Mouse (Mus musculus) heart, embryonic 12.5 days (tissue): ENCODE measurements around the gene Katnal1. TPM values are rescaled to one million over a fixed set of nuclear protein-coding genes. Genes with fewer than 3 reads are reported as not detected.

Source experiments
- ATAC-seq: fragments of 200-750 bp; cut with Nextera tagmentation; 2 replicates; pipeline ENCODE4 v1.8.0; 2017; ENCODE audit warnings: moderate TSS enrichment, moderate library complexity; ENCODE audit not compliant: insufficient number of reproducible peaks, low FRiP score
- H3K27ac ChIP-seq: fragments of 300-500 bp; sonication (generic); 2 replicates; pipeline ENCODE4 v1.5.1; 2016; ENCODE audit warnings: mild to moderate bottlenecking, moderate library complexity; ENCODE audit not compliant: poor library complexity, severe bottlenecking
- H3K27me3 ChIP-seq: fragments of 300-500 bp; sonication (generic); replicated peaks from 2 replicates; pipeline ENCODE4 v1.6.1; 2016; ENCODE audit warnings: mild to moderate bottlenecking, moderate library complexity
- H3K36me3 ChIP-seq: fragments of 300-500 bp; sonication (generic); 2 replicates; pipeline ENCODE4 v1.6.1; 2016; ENCODE audit warnings: mild to moderate bottlenecking, moderate library complexity
- H3K4me1 ChIP-seq: fragments of 300-500 bp; sonication (generic); replicated peaks from 2 replicates; pipeline ENCODE4 v1.6.1; 2016; ENCODE audit warnings: mild to moderate bottlenecking
- H3K4me2 ChIP-seq: fragments of 300-500 bp; sonication (generic); 2 replicates; pipeline ENCODE4 v1.6.1; 2016; ENCODE audit warnings: mild to moderate bottlenecking, moderate library complexity
- H3K4me3 ChIP-seq: fragments of 300-500 bp; sonication (generic); 2 replicates; pipeline ENCODE4 v1.5.1; 2016; ENCODE audit warnings: mild to moderate bottlenecking
- H3K9ac ChIP-seq: fragments of 300-500 bp; sonication (generic); 2 replicates; pipeline ENCODE4 v1.6.1; 2016; ENCODE audit warnings: mild to moderate bottlenecking, moderate library complexity
- H3K9me3 ChIP-seq: fragments of 300-500 bp; sonication (generic); replicated peaks from 2 replicates; pipeline ENCODE4 v1.6.1; 2016; ENCODE audit warnings: mild to moderate bottlenecking, moderate library complexity
- WGBS: fragments of 180-500 bp; shearing (Covaris S2); methylation state at CpG from one replicate; pipeline ENCODE4 v1.1.7; 2016; 5-methylcytosine and 5-hydroxymethylcytosine counted together
- polyA plus RNA-seq: library from polyadenylated mRNA; unstranded; fragments of >200 nt; fragmentation: Nextera tagmentation; extraction: Ambion mirVana; gene quantifications from 2 replicates; pipeline ENCODE4 v1.2.1, GENCODE M21; 2016

The Katnal1 gene
- polyA plus RNA-seq, 1 experiment from 2014 or later = 19.2 TPM

GRCm38 (mm10) chr5:148927717-148928223 is 1.4 kb downstream of the Katnal1 start:
- no peaks in the 10 kb centered on the region for H3K27me3 ChIP-seq
- peaks cover 8% of the 10 kb centered on the region for H3K4me1 ChIP-seq
- WGBS = 58% methylated on average over 5 of the region's 5 CpGs
- H3K36me3 ChIP-seq = peaks cover 9% of the 10 kb centered on the region
- peak overlapping the region; percentile 61 for H3K9ac ChIP-seq
- H3K4me3 ChIP-seq = peak overlapping the region; percentile 81
- no peak for ATAC-seq
- H3K9me3 ChIP-seq = 0 out of 2 replicates have a peak, but pooled peaks cover 3% of the 10 kb centered on the region
- H3K27ac ChIP-seq = no peak overlapping the region
- peak overlapping the region; percentile 65 for H3K4me2 ChIP-seq

GRCm38 (mm10) chr5:148924586-148924985 is 4.5 kb downstream of the Katnal1 start:
- no peaks in the 10 kb centered on the region for H3K9me3 ChIP-seq
- 89% methylated on average over 12 of the region's 12 CpGs for WGBS
- H3K27ac ChIP-seq = no peak overlapping the region
- no peak overlapping the region for H3K4me2 ChIP-seq
- ATAC-seq = no peak
- peaks cover 22% of the 10 kb centered on the region for H3K36me3 ChIP-seq
- H3K4me1 ChIP-seq = peaks cover 8% of the 10 kb centered on the region
- no peak overlapping the region for H3K4me3 ChIP-seq
- H3K9ac ChIP-seq = no peak overlapping the region
- H3K27me3 ChIP-seq = no peaks in the 10 kb centered on the region

GRCm38 (mm10) chr5:148924051-148924450 is 5.1 kb downstream of the Katnal1 start:
- Histone ChIP-seq H3K27me3 (no peaks in the 10 kb centered on the region), H3K9me3 (no peaks in the 10 kb centered on the region), H3K9ac (no peak overlapping the region), H3K36me3 (peaks cover 26% of the 10 kb centered on the region), H3K4me2 (no peak overlapping the region), H3K4me1 (peaks cover 5% of the 10 kb centered on the region), H3K4me3 (no peak overlapping the region), H3K27ac (no peak overlapping the region)
- no peak for ATAC-seq
- WGBS = 89% methylated on average over 9 of the region's 9 CpGs

GRCm38 (mm10) chr5:148923408-148923807 is 5.7 kb downstream of the Katnal1 start:
- H3K4me3 ChIP-seq = no peak overlapping the region
- H3K9ac ChIP-seq = no peak overlapping the region
- H3K36me3 ChIP-seq = peaks cover 33% of the 10 kb centered on the region
- H3K4me2 ChIP-seq = no peak overlapping the region
- no peaks in the 10 kb centered on the region for H3K27me3 ChIP-seq
- ATAC-seq = no peak
- no peaks in the 10 kb centered on the region for H3K9me3 ChIP-seq
- WGBS = 77% methylated on average over 10 of the region's 10 CpGs
- H3K27ac ChIP-seq = no peak overlapping the region
- 0 out of 2 replicates have a peak, but pooled peaks cover 4% of the 10 kb centered on the region for H3K4me1 ChIP-seq

GRCm38 (mm10) chr5:148922773-148923172 is 6.3 kb downstream of the Katnal1 start:
- no peak for ATAC-seq
- WGBS = 82% methylated on average over 5 of the region's 5 CpGs
- no peak overlapping the region for H3K4me3 ChIP-seq
- H3K9ac ChIP-seq = no peak overlapping the region
- no peak overlapping the region for H3K27ac ChIP-seq
- H3K27me3 ChIP-seq = no peaks in the 10 kb centered on the region
- H3K9me3 ChIP-seq = no peaks in the 10 kb centered on the region
- no peak overlapping the region for H3K4me2 ChIP-seq
- H3K36me3 ChIP-seq = peaks cover 39% of the 10 kb centered on the region
- 0 out of 2 replicates have a peak, but pooled peaks cover 4% of the 10 kb centered on the region for H3K4me1 ChIP-seq

- Histone ChIP-seq H3K36me3 (peaks cover 56% of the 10 kb centered on the region), H3K4me2 (no peak overlapping the region), H3K27ac (no peak overlapping the region), H3K4me1 (no peaks in the 10 kb centered on the region), H3K9ac (no peak overlapping the region), H3K27me3 (no peaks in the 10 kb centered on the region), H3K4me3 (no peak overlapping the region), H3K9me3 (no peaks in the 10 kb centered on the region)
- no peak for ATAC-seq
- WGBS = 77% methylated on average over 5 of the region's 5 CpGs
These were observed 11.1 kb downstream of the Katnal1 start for GRCm38 (mm10) chr5:148918049-148918448.

- Histone ChIP-seq H3K27ac (no peak overlapping the region), H3K9me3 (no peaks in the 10 kb centered on the region), H3K36me3 (peaks cover 57% of the 10 kb centered on the region), H3K9ac (no peak overlapping the region), H3K4me1 (peaks cover 7% of the 10 kb centered on the region; the same call in 1 of the 2 replicates), H3K4me2 (no peak overlapping the region), H3K4me3 (no peak overlapping the region), H3K27me3 (no peaks in the 10 kb centered on the region)
- no peak for ATAC-seq
- WGBS = 87% methylated on average over 6 of the region's 6 CpGs
These were observed 12.3 kb downstream of the Katnal1 start for GRCm38 (mm10) chr5:148916775-148917174.

GRCm38 (mm10) chr5:148912262-148912661 is 16.9 kb downstream of the Katnal1 start:
- Histone ChIP-seq H3K27me3 (no peaks in the 10 kb centered on the region), H3K36me3 (peaks cover 39% of the 10 kb centered on the region), H3K4me2 (no peak overlapping the region), H3K9me3 (no peaks in the 10 kb centered on the region; the same call in 1 of the 2 replicates), H3K9ac (no peak overlapping the region), H3K27ac (no peak overlapping the region), H3K4me3 (no peak overlapping the region), H3K4me1 (peaks cover 34% of the 10 kb centered on the region)
- ATAC-seq = no peak
- WGBS = 48% methylated on average over 3 of the region's 3 CpGs

GRCm38 (mm10) chr5:148910066-148910465 is 19.1 kb downstream of the Katnal1 start:
- no peaks in the 10 kb centered on the region for H3K27me3 ChIP-seq
- H3K9ac ChIP-seq = no peak overlapping the region
- peaks cover 34% of the 10 kb centered on the region for H3K4me1 ChIP-seq
- H3K27ac ChIP-seq = no peak overlapping the region
- no peak for ATAC-seq
- H3K4me2 ChIP-seq = no peak overlapping the region
- H3K9me3 ChIP-seq = no peaks in the 10 kb centered on the region; the same call in 1 of the 2 replicates
- no peak overlapping the region for H3K4me3 ChIP-seq
- 91% methylated on average over 4 of the region's 4 CpGs for WGBS
- peaks cover 31% of the 10 kb centered on the region for H3K36me3 ChIP-seq

- H3K27ac ChIP-seq = peak overlapping the region; percentile 53
- 0 out of 2 replicates have a peak overlapping the region, but pooled peaks have one; percentile 28 for H3K9ac ChIP-seq
These were observed 19.7 kb downstream of the Katnal1 start for GRCm38 (mm10) chr5:148909402-148909801.

GRCm38 (mm10) chr5:148909057-148909395 is 20.1 kb downstream of the Katnal1 start:
- Histone ChIP-seq H3K4me3 (no peak overlapping the region), H3K36me3 (peaks cover 35% of the 10 kb centered on the region), H3K9ac (peak overlapping the region; percentile 28; the same call in 1 of the 2 replicates), H3K27me3 (no peaks in the 10 kb centered on the region), H3K4me2 (peak overlapping the region; percentile 33), H3K27ac (peak overlapping the region; percentile 53), H3K9me3 (no peaks in the 10 kb centered on the region; the same call in 1 of the 2 replicates), H3K4me1 (peaks cover 34% of the 10 kb centered on the region)
- peak; percentile 75 for ATAC-seq
- WGBS = 17% methylated on average over 7 of the region's 7 CpGs

More at GRCm38 (mm10) chr5:148909402-148909801, 19.7 kb downstream of the Katnal1 start:
- no peak for ATAC-seq
- Histone ChIP-seq H3K4me1 (peaks cover 34% of the 10 kb centered on the region), H3K4me2 (peak overlapping the region; percentile 33), H3K36me3 (peaks cover 32% of the 10 kb centered on the region), H3K27me3 (no peaks in the 10 kb centered on the region), H3K4me3 (no peak overlapping the region), H3K9me3 (no peaks in the 10 kb centered on the region; the same call in 1 of the 2 replicates)
- 23% methylated on average over 6 of the region's 6 CpGs for WGBS
